Mouse (Mus musculus): ENCODE measurements around the gene Amdhd1.

DNA sequence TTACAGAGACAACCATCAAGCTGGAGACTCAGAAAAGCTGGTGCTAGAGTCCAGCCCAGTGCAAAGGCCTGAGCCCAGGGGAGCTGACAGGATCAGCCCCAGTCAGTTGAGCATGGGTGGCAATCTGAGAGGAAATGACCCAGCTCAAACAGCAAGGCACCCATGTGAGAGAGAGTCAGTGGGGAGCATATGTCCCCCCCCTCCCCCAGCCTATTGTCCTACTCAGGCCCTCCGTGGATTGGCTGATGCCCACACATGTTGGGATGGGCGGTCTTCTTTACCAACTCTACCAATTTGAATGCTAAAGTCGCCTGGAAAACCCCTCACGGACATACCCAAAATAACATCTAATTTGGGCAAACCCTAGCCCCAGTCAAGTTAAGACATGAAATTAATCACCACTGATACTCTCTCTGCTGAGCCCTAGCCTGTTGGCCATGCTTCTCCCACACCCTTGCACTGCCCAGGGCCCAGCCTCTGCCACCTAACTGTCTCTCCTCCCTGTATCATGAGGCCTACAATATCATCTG, 8.0 kb upstream of the Amdhd1 start:
- no peak for TF ChIP-seq CTCF (IDR thresholded peaks at IDR 0.05 in 2 of 3, conservative IDR thresholded peaks at IDR 0.05 in 1 of 3; ENCODE audit: control insufficient read depth in 1 of 3, insufficient read depth in 1 of 3, low read depth in 2 of 3, low read length in 3 of 3, poor library complexity in 1 of 3, severe bottlenecking in 1 of 3)
- TF ChIP-seq TCF12 (IDR thresholded peaks at IDR 0.05; ENCODE audit: low read depth, low read length) = no peak
- TF ChIP-seq TBP (IDR thresholded peaks at IDR 0.05; ENCODE audit: low read depth, low read length) = no peak
- no peak for TF ChIP-seq MAZ (IDR thresholded peaks at IDR 0.05; ENCODE audit: low read depth, low read length)
- TF ChIP-seq GABPA (IDR thresholded peaks at IDR 0.05; ENCODE audit: low read depth, low read length) = no peak
- no peak for TF ChIP-seq ZKSCAN1 (IDR thresholded peaks at IDR 0.05; ENCODE audit: low read depth, low read length)
- no peak for TF ChIP-seq POLR2A (IDR thresholded peaks at IDR 0.05; ENCODE audit: control insufficient read depth in 1 of 2, insufficient read depth in 1 of 2, low read depth in 1 of 2, low read length in 2 of 2, poor library complexity in 1 of 2)
- no peak for TF ChIP-seq USF2 (IDR thresholded peaks at IDR 0.05; ENCODE audit: borderline replicate concordance in 1 of 2, insufficient read depth in 1 of 2, low read depth in 1 of 2, low read length in 2 of 2)
- no peak for TF ChIP-seq RCOR1 (IDR thresholded peaks at IDR 0.05; ENCODE audit: low read depth, low read length)
